8 mouse cellular contexts compared by ENCODE assay signal in the genomic region with DNA sequence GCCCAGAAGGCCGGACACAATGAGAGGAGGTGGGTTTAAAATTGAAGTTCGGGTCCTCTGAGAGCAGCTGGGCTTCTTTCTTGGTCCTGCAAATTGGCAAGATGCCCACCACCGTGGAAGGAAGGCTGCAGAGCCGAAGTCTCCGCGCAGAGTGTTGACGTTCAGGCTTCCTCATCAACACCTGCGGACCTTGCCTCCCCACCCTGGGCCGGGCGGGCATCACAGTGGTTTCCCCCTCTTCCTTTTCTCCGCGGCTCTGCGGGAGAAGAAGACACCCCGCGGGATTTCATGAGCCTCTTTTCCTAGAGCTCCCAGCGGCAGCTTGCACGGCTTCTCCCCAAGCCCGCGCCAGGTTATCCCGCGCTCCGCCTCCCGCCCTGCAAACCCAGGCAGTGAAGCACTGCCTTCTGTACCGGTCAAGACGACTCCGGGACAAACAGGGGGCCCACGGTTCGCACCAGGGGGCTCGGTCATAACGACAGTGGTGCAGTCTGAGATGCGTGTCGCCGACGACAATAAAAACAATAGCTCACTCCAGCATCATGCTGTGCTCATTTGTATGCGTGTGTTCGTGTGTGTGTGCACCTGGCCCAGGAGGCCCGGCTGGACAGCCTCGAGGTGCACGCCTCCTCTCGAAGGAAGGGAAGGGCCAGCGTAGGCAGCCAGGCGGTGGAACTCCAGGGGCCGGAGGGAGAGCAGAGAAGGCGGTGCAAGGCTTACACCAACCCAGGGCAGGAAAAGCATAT. TPM values are rescaled to one million over a fixed set of nuclear protein-coding genes. Genes with fewer than 3 reads are reported as not detected.
A peak's percentile ranks its signal among the peaks of the same experiment; 100 is the strongest.
DNase-seq lines count a peak whose midpoint lies in the region; ATAC-seq and TF ChIP-seq lines count a peak whose summit lies in the region.

No protein-coding gene starts in this region.

- TF ChIP-seq CTCF in testis, adult 2 months (IDR thresholded peaks at IDR 0.05; ENCODE audit: control insufficient read depth, insufficient read depth, insufficient replicate concordance, low read depth, low read length): no peak
- TF ChIP-seq CTCF in liver, postnatal 0 days (IDR thresholded peaks at IDR 0.05; ENCODE audit: low read depth): no peak

- ATAC-seq in kidney, embryonic 15.5 days (replicated peaks; ENCODE audit: low FRiP score): peak; percentile 63
- peak; percentile 48 for ATAC-seq in liver, postnatal 0 days
- peak; percentile 23 for ATAC-seq in neural tube, embryonic 15.5 days (ENCODE audit: low FRiP score)
- no peak; the same call in 1 of the 2 replicates for ATAC-seq in monocyte, adult 5-6 weeks (replicated peaks; ENCODE audit: insufficient number of reproducible peaks, low FRiP score, low TSS enrichment, poor library complexity, severe bottlenecking)

- no peaks in the 10 kb centered on the region for H3K9me3 ChIP-seq in kidney, embryonic 15.5 days (replicated peaks)
- H3K9me3 ChIP-seq in liver, postnatal 0 days (ENCODE audit: low read length): no peaks in the 10 kb centered on the region
- H3K9me3 ChIP-seq in neural tube, embryonic 15.5 days (replicated peaks): no peaks in the 10 kb centered on the region

- no peak for TF ChIP-seq POLR2A in testis, adult 2 months (IDR thresholded peaks at IDR 0.05; ENCODE audit: control insufficient read depth, low read depth, low read length)

- peaks cover 10% of the 10 kb centered on the region for H3K36me3 ChIP-seq in testis, adult 2 months (ENCODE audit: control insufficient read depth, insufficient read depth, low read length)
- peaks cover 27% of the 10 kb centered on the region for H3K36me3 ChIP-seq in kidney, embryonic 15.5 days
- peaks cover 23% of the 10 kb centered on the region for H3K36me3 ChIP-seq in liver, postnatal 0 days (replicated peaks; ENCODE audit: insufficient read depth, low read length)
- H3K36me3 ChIP-seq in neural tube, embryonic 15.5 days: peaks cover 22% of the 10 kb centered on the region

- H3K9ac ChIP-seq in kidney, embryonic 15.5 days: peak overlapping the region; percentile 68
- H3K9ac ChIP-seq in liver, postnatal 0 days (replicated peaks): peak overlapping the region; percentile 63
- peak overlapping the region; percentile 70 for H3K9ac ChIP-seq in neural tube, embryonic 15.5 days (replicated peaks)

- TF ChIP-seq EP300 in liver, postnatal 0 days (IDR thresholded peaks at IDR 0.05; ENCODE audit: low read depth): no peak

- peak overlapping the region; percentile 62 for H3K27ac ChIP-seq in testis, adult 2 months (ENCODE audit: control insufficient read depth, insufficient read depth, low read depth, low read length)
- H3K27ac ChIP-seq in kidney, embryonic 15.5 days: peak overlapping the region; percentile 94
- H3K27ac ChIP-seq in liver, postnatal 0 days (ENCODE audit: low read depth): peak overlapping the region; percentile 100
- H3K27ac ChIP-seq in neural tube, embryonic 15.5 days (replicated peaks): peak overlapping the region; percentile 94

- H3K4me3 ChIP-seq in testis, adult 2 months (ENCODE audit: control insufficient read depth, low read depth, low read length): peak overlapping the region; percentile 85
- H3K4me3 ChIP-seq in kidney, embryonic 15.5 days (replicated peaks): peak overlapping the region; percentile 66
- H3K4me3 ChIP-seq in liver, postnatal 0 days (ENCODE audit: low read depth, low read length): peak overlapping the region; percentile 88
- H3K4me3 ChIP-seq in neural tube, embryonic 15.5 days (replicated peaks): peak overlapping the region; percentile 87

- no peaks in the 10 kb centered on the region for H3K27me3 ChIP-seq in testis, adult 2 months (ENCODE audit: control insufficient read depth, insufficient read depth, low read length)
- no peaks in the 10 kb centered on the region for H3K27me3 ChIP-seq in kidney, embryonic 15.5 days
- no peaks in the 10 kb centered on the region for H3K27me3 ChIP-seq in liver, postnatal 0 days (ENCODE audit: insufficient read depth, low read length)
- H3K27me3 ChIP-seq in neural tube, embryonic 15.5 days (replicated peaks): no peaks in the 10 kb centered on the region

- no peak for DNase-seq in testis, postnatal 14 days (ENCODE audit: low spot score)
- DNase-seq in cerebellum, adult 9-11 months: peak; percentile 85
- DNase-seq in frontal cortex, postnatal 36 days (ENCODE audit: low spot score in 2 of 2): peak; percentile 51 to 59
- DNase-seq in liver, postnatal 0 days: peak; percentile 53

- WGBS in kidney, embryonic 15.5 days: under 1% methylated on average over 44 of the region's 44 CpGs
- WGBS in liver, postnatal 0 days (ENCODE audit: insufficient replicate concordance): under 1% methylated on average over 42 of the region's 44 CpGs
- under 1% methylated on average over 43 of the region's 44 CpGs for WGBS in neural tube, embryonic 15.5 days

- H3K4me2 ChIP-seq in kidney, embryonic 15.5 days: peak overlapping the region; percentile 98
- peak overlapping the region; percentile 97 for H3K4me2 ChIP-seq in liver, postnatal 0 days (ENCODE audit: low read depth, low read length)
- peak overlapping the region; percentile 95 for H3K4me2 ChIP-seq in neural tube, embryonic 15.5 days

- peaks cover 19% of the 10 kb centered on the region for H3K4me1 ChIP-seq in testis, adult 2 months (ENCODE audit: control insufficient read depth, insufficient read depth, low read length)
- peaks cover 40% of the 10 kb centered on the region for H3K4me1 ChIP-seq in kidney, embryonic 15.5 days
- peaks cover 26% of the 10 kb centered on the region for H3K4me1 ChIP-seq in liver, postnatal 0 days (ENCODE audit: insufficient read depth)
- peaks cover 41% of the 10 kb centered on the region for H3K4me1 ChIP-seq in neural tube, embryonic 15.5 days

RNA-seq across cellular contexts. Expression of a gene that starts 0.7 kb away (rescaled TPM):
- polyA plus RNA-seq in testis, adult 2 months (2012; rRNA removed): 157 and 183 TPM in 2 replicates
- 47.6 and 60.0 TPM in 2 replicates for polyA plus RNA-seq in kidney, embryonic 15.5 days (2015; fragmentation: Nextera tagmentation; extraction: Ambion mirVana)
- polyA plus RNA-seq in liver, postnatal 0 days (2015; fragmentation: Nextera tagmentation; extraction: Ambion mirVana): 12.6 and 13.0 TPM in 2 replicates
- polyA plus RNA-seq in neural tube, embryonic 15.5 days (2015; fragmentation: Nextera tagmentation; extraction: Ambion mirVana): 50.7 and 58.5 TPM in 2 replicates
- 38.2 to 72.8 TPM (median 49.3 TPM) in 3 replicates for total RNA-seq in monocyte, adult 5-6 weeks (2017)

RNA-seq across cellular contexts. Expression of a gene that starts 3.6 kb away (rescaled TPM):
- polyA plus RNA-seq in testis, adult 2 months (2012; rRNA removed): not detected in 2 replicates
- polyA plus RNA-seq in kidney, embryonic 15.5 days (2015; fragmentation: Nextera tagmentation; extraction: Ambion mirVana): 0.19 TPM in 1 of 2 replicates, not detected in the other
- polyA plus RNA-seq in liver, postnatal 0 days (2015; fragmentation: Nextera tagmentation; extraction: Ambion mirVana): 0.41 and 0.54 TPM in 2 replicates
- polyA plus RNA-seq in neural tube, embryonic 15.5 days (2015; fragmentation: Nextera tagmentation; extraction: Ambion mirVana): 0.93 and 1.2 TPM in 2 replicates
- 1.6 to 5.9 TPM (median 5.5 TPM) in 3 replicates for total RNA-seq in monocyte, adult 5-6 weeks (2017)

RNA-seq across cellular contexts. Expression of a gene that starts 7.2 kb away (rescaled TPM):
- 71.7 and 80.8 TPM in 2 replicates for polyA plus RNA-seq in testis, adult 2 months (2012; rRNA removed)
- 28.3 and 35.9 TPM in 2 replicates for polyA plus RNA-seq in kidney, embryonic 15.5 days (2015; fragmentation: Nextera tagmentation; extraction: Ambion mirVana)
- 47.0 and 47.9 TPM in 2 replicates for polyA plus RNA-seq in liver, postnatal 0 days (2015; fragmentation: Nextera tagmentation; extraction: Ambion mirVana)
- polyA plus RNA-seq in neural tube, embryonic 15.5 days (2015; fragmentation: Nextera tagmentation; extraction: Ambion mirVana): 35.3 and 51.3 TPM in 2 replicates
- total RNA-seq in monocyte, adult 5-6 weeks (2017): 129 to 172 TPM (median 140 TPM) in 3 replicates

RNA-seq across cellular contexts. Expression of a gene that starts 7.2 kb away (rescaled TPM):
- polyA plus RNA-seq in testis, adult 2 months (2012; rRNA removed): 65.0 and 66.5 TPM in 2 replicates
- 17.5 and 19.3 TPM in 2 replicates for polyA plus RNA-seq in kidney, embryonic 15.5 days (2015; fragmentation: Nextera tagmentation; extraction: Ambion mirVana)
- polyA plus RNA-seq in liver, postnatal 0 days (2015; fragmentation: Nextera tagmentation; extraction: Ambion mirVana): 7.1 and 7.9 TPM in 2 replicates
- 13.7 and 15.8 TPM in 2 replicates for polyA plus RNA-seq in neural tube, embryonic 15.5 days (2015; fragmentation: Nextera tagmentation; extraction: Ambion mirVana)
- 21.8 to 32.2 TPM (median 31.5 TPM) in 3 replicates for total RNA-seq in monocyte, adult 5-6 weeks (2017)

RNA-seq across cellular contexts. Expression of a gene that starts 18.0 kb away (rescaled TPM):
- polyA plus RNA-seq in testis, adult 2 months (2012; rRNA removed): 7.7 and 8.6 TPM in 2 replicates
- polyA plus RNA-seq in kidney, embryonic 15.5 days (2015; fragmentation: Nextera tagmentation; extraction: Ambion mirVana): 8.2 and 9.1 TPM in 2 replicates
- 2.6 and 3.6 TPM in 2 replicates for polyA plus RNA-seq in liver, postnatal 0 days (2015; fragmentation: Nextera tagmentation; extraction: Ambion mirVana)
- polyA plus RNA-seq in neural tube, embryonic 15.5 days (2015; fragmentation: Nextera tagmentation; extraction: Ambion mirVana): 2.0 and 3.5 TPM in 2 replicates
- total RNA-seq in monocyte, adult 5-6 weeks (2017): 0.48 to 4.9 TPM (median 0.96 TPM) in 3 replicates
